Mouse (Mus musculus): Measurements from ENCODE around the gene Olfr1002. TPM values are rescaled to one million over a fixed set of nuclear protein-coding genes. Genes with fewer than 3 reads are reported as not detected.
"Not testable (repeated sequence)": the region's sequence is repeated elsewhere in the genome, so short reads cannot be mapped to it uniquely, and the experiment has no call there.

The Olfr1002 gene
- total RNA-seq (2021), result not detected
- polyA plus RNA-seq (2012; rRNA removed), result not detected in 2 replicates
- long read RNA-seq, result 0 reads

DNA sequence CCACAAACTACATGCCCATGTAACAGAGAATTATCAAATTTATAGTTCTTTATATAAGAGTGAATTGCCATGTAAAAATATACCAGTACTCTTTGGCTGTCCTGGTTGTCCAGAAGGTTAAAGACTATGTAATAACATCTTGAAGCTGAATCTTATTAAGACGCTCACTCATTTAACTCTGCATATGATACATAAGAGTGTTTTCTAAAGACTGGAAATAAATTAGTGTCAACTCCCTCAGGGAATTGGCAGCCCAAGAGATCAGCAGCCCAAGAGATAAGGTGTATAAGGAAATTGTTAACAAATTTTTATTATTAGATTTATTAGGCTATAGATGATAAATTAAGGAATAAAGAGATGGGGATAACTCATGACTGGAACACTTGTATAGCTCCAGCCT lies at the start of gene Olfr1002:
TSS of gene Olfr1002 (minus strand) at position 101 of the 400 bp plus-strand sequence.
- H3K27ac ChIP-seq, result no peak within 1 kb of the TSS
- 89% methylated on average over 1 of the region's 1 CpGs for WGBS
- no peaks in the 10 kb centered on the region for H3K4me1 ChIP-seq (ENCODE audit: control insufficient read depth, insufficient read depth, low read length)
- no peak within 1 kb of the TSS for H3K4me3 ChIP-seq
- no peaks in the 10 kb centered on the region for H3K79me2 ChIP-seq (replicated peaks; ENCODE audit: control insufficient read depth, insufficient read depth, low read length)
- intact Hi-C loops (cut with DNase I), result no loop called here
- no peak for DNase-seq
- no peaks in the 10 kb centered on the region for H3K36me3 ChIP-seq (ENCODE audit: control insufficient read depth, insufficient read depth, low read length)
- H3K9ac ChIP-seq (ENCODE audit: low read depth, low read length), result no peak within 1 kb of the TSS
- no peaks in the 10 kb centered on the region for H3K27me3 ChIP-seq (ENCODE audit: control insufficient read depth, insufficient read depth, low read length)
- TF ChIP-seq EP300 (IDR thresholded peaks at IDR 0.05; ENCODE audit: insufficient read depth, low read depth, low read length) (no peak), POLR2A (IDR thresholded peaks at IDR 0.05; ENCODE audit: insufficient read depth, low read depth, low read length) (no peak)

DNA sequence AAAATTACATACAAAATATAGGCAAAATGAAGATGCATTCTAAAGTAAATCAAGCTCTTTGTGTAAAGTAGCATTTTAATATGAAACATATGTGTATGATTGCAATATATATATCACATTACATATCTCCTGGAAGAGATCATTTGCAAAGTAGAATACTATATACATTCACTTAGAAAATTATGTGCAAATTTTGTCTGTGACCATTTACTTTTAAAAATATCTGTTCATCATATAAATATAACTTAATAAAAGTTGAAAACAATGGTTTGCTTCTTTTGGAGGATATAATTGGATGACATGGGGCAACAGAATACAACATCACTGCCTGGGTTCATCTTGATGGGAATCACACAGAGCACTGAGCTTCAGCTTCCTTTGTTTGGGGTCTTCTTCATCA lies 38.6 kb upstream of the Olfr1002 start, which contains the start of gene Olfr1008:
TSS of gene Olfr1008 (plus strand) at position 301 of the 400 bp plus-strand sequence.
- Histone ChIP-seq H3K4me1 (ENCODE audit: control insufficient read depth, insufficient read depth, low read length) (no peaks in the 10 kb centered on the region), H3K27ac (no peak within 1 kb of the TSS), H3K27me3 (ENCODE audit: control insufficient read depth, insufficient read depth, low read length) (no peaks in the 10 kb centered on the region), H3K79me2 (replicated peaks; ENCODE audit: control insufficient read depth, insufficient read depth, low read length) (no peaks in the 10 kb centered on the region), H3K4me3 (no peak within 1 kb of the TSS), H3K36me3 (ENCODE audit: control insufficient read depth, insufficient read depth, low read length) (no peaks in the 10 kb centered on the region), H3K9ac (ENCODE audit: low read depth, low read length) (no peak within 1 kb of the TSS)
- DNase-seq, result no peak
- TF ChIP-seq EP300 (IDR thresholded peaks at IDR 0.05; ENCODE audit: insufficient read depth, low read depth, low read length), result no peak
- no peak for TF ChIP-seq CTCF (IDR thresholded peaks at IDR 0.05)
- intact Hi-C loops (cut with DNase I), result no loop called here

GRCm38 (mm10) chr2:85678667-85679066 lies 28.2 kb upstream of the Olfr1002 start, which contains the start of gene Olfr1006:
Olfr1006 (minus strand) TSS chr2:85678767.
- Histone ChIP-seq H3K27ac (no peak within 1 kb of the TSS), H3K4me3 (no peak within 1 kb of the TSS), H3K79me2 (replicated peaks; ENCODE audit: control insufficient read depth, insufficient read depth, low read length) (no peaks in the 10 kb centered on the region), H3K4me1 (ENCODE audit: control insufficient read depth, insufficient read depth, low read length) (no peaks in the 10 kb centered on the region), H3K9ac (ENCODE audit: low read depth, low read length) (no peak within 1 kb of the TSS), H3K36me3 (ENCODE audit: control insufficient read depth, insufficient read depth, low read length) (no peaks in the 10 kb centered on the region), H3K27me3 (ENCODE audit: control insufficient read depth, insufficient read depth, low read length) (no peaks in the 10 kb centered on the region)
- no peak for DNase-seq
- intact Hi-C loops (cut with DNase I), result no loop called here
- TF ChIP-seq POLR2A (IDR thresholded peaks at IDR 0.05; ENCODE audit: insufficient read depth, low read depth, low read length), result no peak
- TF ChIP-seq EP300 (IDR thresholded peaks at IDR 0.05; ENCODE audit: insufficient read depth, low read depth, low read length), result no peak
- TF ChIP-seq CTCF (IDR thresholded peaks at IDR 0.05), result no peak

GRCm38 (mm10) chr2:85664355-85664754 lies 13.9 kb upstream of the Olfr1002 start, which contains the start of gene Olfr154:
Olfr154 (minus strand) TSS chr2:85664455.
- H3K9ac ChIP-seq (ENCODE audit: low read depth, low read length); H3K79me2 ChIP-seq (replicated peaks; ENCODE audit: control insufficient read depth, insufficient read depth, low read length); H3K4me1 ChIP-seq (ENCODE audit: control insufficient read depth, insufficient read depth, low read length); DNase-seq; H3K4me3 ChIP-seq; intact Hi-C loops (cut with DNase I); H3K36me3 ChIP-seq (ENCODE audit: control insufficient read depth, insufficient read depth, low read length); H3K27ac ChIP-seq; H3K27me3 ChIP-seq (ENCODE audit: control insufficient read depth, insufficient read depth, low read length): not testable (repeated sequence)

- intact Hi-C loops (cut with DNase I), result no loop called here
- TF ChIP-seq CTCF (IDR thresholded peaks at IDR 0.05), result no peak
- no peak for TF ChIP-seq POLR2A (IDR thresholded peaks at IDR 0.05; ENCODE audit: insufficient read depth, low read depth, low read length)
- TF ChIP-seq EP300 (IDR thresholded peaks at IDR 0.05; ENCODE audit: insufficient read depth, low read depth, low read length), result no peak
- H3K27ac ChIP-seq, result no peak within 1 kb of the TSS
- no peaks in the 10 kb centered on the region for H3K4me1 ChIP-seq (ENCODE audit: control insufficient read depth, insufficient read depth, low read length)
- H3K9ac ChIP-seq (ENCODE audit: low read depth, low read length), result no peak within 1 kb of the TSS
- no peak within 1 kb of the TSS for H3K4me3 ChIP-seq
- 45% methylated on average over 1 of the region's 1 CpGs for WGBS
- H3K27me3 ChIP-seq (ENCODE audit: control insufficient read depth, insufficient read depth, low read length), result no peaks in the 10 kb centered on the region
- no peaks in the 10 kb centered on the region for H3K36me3 ChIP-seq (ENCODE audit: control insufficient read depth, insufficient read depth, low read length)
- no peaks in the 10 kb centered on the region for H3K79me2 ChIP-seq (replicated peaks; ENCODE audit: control insufficient read depth, insufficient read depth, low read length)
- no peak for DNase-seq
Observed at GRCm38 (mm10) chr2:85611803-85612202, 38.7 kb downstream of the Olfr1002 start, which contains the start of gene Olfr1000. Olfr1000 (minus strand) TSS chr2:85611903.

Other genes starting within 250 kb of the Olfr1002 start
- gene Olfr992, start 241.2 kb downstream of the Olfr1002 start, total RNA-seq (2021), result not detected
- gene Olfr992, start 241.2 kb downstream of the Olfr1002 start, polyA plus RNA-seq (2012; rRNA removed), result not detected in 2 replicates
- not detected for gene Olfr993, start 235.8 kb downstream of the Olfr1002 start, total RNA-seq (2021)
- not detected in 2 replicates for gene Olfr993, start 235.8 kb downstream of the Olfr1002 start, polyA plus RNA-seq (2012; rRNA removed)
- not detected for gene Olfr994, start 214.3 kb downstream of the Olfr1002 start, total RNA-seq (2021)
- not detected in 2 replicates for gene Olfr994, start 214.3 kb downstream of the Olfr1002 start, polyA plus RNA-seq (2012; rRNA removed)
- not detected for gene Olfr995, start 207.1 kb downstream of the Olfr1002 start, total RNA-seq (2021)
- gene Olfr995, start 207.1 kb downstream of the Olfr1002 start, polyA plus RNA-seq (2012; rRNA removed), result not detected in 2 replicates
- gene 4833423E24Rik, start 131.7 kb downstream of the Olfr1002 start, total RNA-seq (2021), result not detected
- gene 4833423E24Rik, start 131.7 kb downstream of the Olfr1002 start, polyA plus RNA-seq (2012; rRNA removed), result 0.12 TPM in 1 of 2 replicates, not detected in the other
- not detected for gene Olfr996, start 71.5 kb downstream of the Olfr1002 start, total RNA-seq (2021)
- gene Olfr996, start 71.5 kb downstream of the Olfr1002 start, polyA plus RNA-seq (2012; rRNA removed), result not detected in 2 replicates
- gene Olfr998, start 61.8 kb downstream of the Olfr1002 start, total RNA-seq (2021), result not detected
- gene Olfr998, start 61.8 kb downstream of the Olfr1002 start, polyA plus RNA-seq (2012; rRNA removed), result not detected in 2 replicates
- gene Olfr1000, start 38.8 kb downstream of the Olfr1002 start, total RNA-seq (2021), result not detected
- gene Olfr1000, start 38.8 kb downstream of the Olfr1002 start, polyA plus RNA-seq (2012; rRNA removed), result not detected in 2 replicates
- not detected for gene Olfr154, start 13.8 kb upstream of the Olfr1002 start, total RNA-seq (2021)
- not detected in 2 replicates for gene Olfr154, start 13.8 kb upstream of the Olfr1002 start, polyA plus RNA-seq (2012; rRNA removed)
- gene Olfr1006, start 28.1 kb upstream of the Olfr1002 start, total RNA-seq (2021), result not detected
- gene Olfr1006, start 28.1 kb upstream of the Olfr1002 start, polyA plus RNA-seq (2012; rRNA removed), result not detected in 2 replicates
- gene Olfr1008, start 38.7 kb upstream of the Olfr1002 start, total RNA-seq (2021), result not detected
- not detected in 2 replicates for gene Olfr1008, start 38.7 kb upstream of the Olfr1002 start, polyA plus RNA-seq (2012; rRNA removed)
- gene Olfr1009, start 64.7 kb upstream of the Olfr1002 start, total RNA-seq (2021), result not detected
- gene Olfr1009, start 64.7 kb upstream of the Olfr1002 start, polyA plus RNA-seq (2012; rRNA removed), result not detected in 2 replicates
- not detected for gene Olfr1012, start 112.1 kb upstream of the Olfr1002 start, total RNA-seq (2021)
- gene Olfr1012, start 112.1 kb upstream of the Olfr1002 start, polyA plus RNA-seq (2012; rRNA removed), result not detected in 2 replicates
- not detected for gene Olfr1013, start 116.4 kb upstream of the Olfr1002 start, total RNA-seq (2021)
- not detected in 2 replicates for gene Olfr1013, start 116.4 kb upstream of the Olfr1002 start, polyA plus RNA-seq (2012; rRNA removed)
- gene Olfr1014, start 122.0 kb upstream of the Olfr1002 start, total RNA-seq (2021), result not detected
- gene Olfr1014, start 122.0 kb upstream of the Olfr1002 start, polyA plus RNA-seq (2012; rRNA removed), result not detected in 2 replicates
- gene Olfr1015, start 131.3 kb upstream of the Olfr1002 start, total RNA-seq (2021), result not detected
- gene Olfr1015, start 131.3 kb upstream of the Olfr1002 start, polyA plus RNA-seq (2012; rRNA removed), result not detected in 2 replicates
- gene Olfr1016, start 151.8 kb upstream of the Olfr1002 start, total RNA-seq (2021), result not detected
- not detected in 2 replicates for gene Olfr1016, start 151.8 kb upstream of the Olfr1002 start, polyA plus RNA-seq (2012; rRNA removed)
- not detected for gene Olfr1018, start 167.8 kb upstream of the Olfr1002 start, total RNA-seq (2021)
- gene Olfr1018, start 167.8 kb upstream of the Olfr1002 start, polyA plus RNA-seq (2012; rRNA removed), result not detected in 2 replicates
- gene Olfr1019, start 194.8 kb upstream of the Olfr1002 start, total RNA-seq (2021), result not detected
- not detected in 2 replicates for gene Olfr1019, start 194.8 kb upstream of the Olfr1002 start, polyA plus RNA-seq (2012; rRNA removed)
- gene Olfr1020, start 196.3 kb upstream of the Olfr1002 start, total RNA-seq (2021), result not detected
- gene Olfr1020, start 196.3 kb upstream of the Olfr1002 start, polyA plus RNA-seq (2012; rRNA removed), result not detected in 2 replicates
- gene Olfr1022, start 217.9 kb upstream of the Olfr1002 start, total RNA-seq (2021), result not detected
- gene Olfr1022, start 217.9 kb upstream of the Olfr1002 start, polyA plus RNA-seq (2012; rRNA removed), result not detected in 2 replicates
- not detected for gene Olfr1023, start 234.9 kb upstream of the Olfr1002 start, total RNA-seq (2021)
- gene Olfr1023, start 234.9 kb upstream of the Olfr1002 start, polyA plus RNA-seq (2012; rRNA removed), result not detected in 2 replicates